Mouse (Mus musculus) monocyte, adult 5-6 weeks (primary cell): ENCODE measurements around the gene Myo1b. TPM values are rescaled to one million over a fixed set of nuclear protein-coding genes. Genes with fewer than 3 reads are reported as not detected.
A peak's percentile ranks its signal among the peaks of the same experiment; 100 is the strongest.

Source experiments
- ATAC-seq: fragments of 153-309, 156-312 bp; replicated peaks from 2 replicates; pipeline ENCODE4 v1.8.0; 2017; ENCODE audit warnings: mild to moderate bottlenecking; ENCODE audit not compliant: low TSS enrichment, insufficient number of reproducible peaks, severe bottlenecking, poor library complexity, low FRiP score
- total RNA-seq: library from RNA; stranded (forward); fragments of 200-1000, 200-491, 200-594 nt; gene quantifications from 3 replicates; pipeline ENCODE4 v1.2.3, GENCODE M21; 2017

Gene Myo1b
- total RNA-seq, 1 experiment from 2014 or later: 3.0 TPM

- ATAC-seq: no peak
Measured at GRCm38 (mm10) chr1:51814854-51815630, 100.8 kb downstream of the Myo1b start.

- ATAC-seq: no peak
Measured at GRCm38 (mm10) chr1:51808847-51809246, 107.0 kb downstream of the Myo1b start.

- no peak for ATAC-seq
Measured at GRCm38 (mm10) chr1:51808228-51808627, 107.6 kb downstream of the Myo1b start.

- peak; percentile 43; the same call in 1 of the 2 replicates for ATAC-seq
Measured at GRCm38 (mm10) chr1:51805040-51805610, 110.7 kb downstream of the Myo1b start.

GRCm38 (mm10) chr1:51804296-51805039 is 111.4 kb downstream of the Myo1b start:
- no peak for ATAC-seq

GRCm38 (mm10) chr1:51798011-51798471 is 117.8 kb downstream of the Myo1b start:
- no peak for ATAC-seq

GRCm38 (mm10) chr1:51795586-51796309 is 120.1 kb downstream of the Myo1b start:
- no peak for ATAC-seq

GRCm38 (mm10) chr1:51789269-51789668 is 126.6 kb downstream of the Myo1b start:
- ATAC-seq: no peak

- ATAC-seq: no peak
Measured at GRCm38 (mm10) chr1:51782091-51782490, 133.8 kb downstream of the Myo1b start.

- no peak for ATAC-seq
Measured at GRCm38 (mm10) chr1:51780357-51780756, 135.5 kb downstream of the Myo1b start.

- no peak for ATAC-seq
Measured at GRCm38 (mm10) chr1:51778241-51778640, 137.6 kb downstream of the Myo1b start.

- no peak for ATAC-seq
Measured at GRCm38 (mm10) chr1:51770504-51770871, 145.4 kb downstream of the Myo1b start.

GRCm38 (mm10) chr1:51769815-51770503 is 145.9 kb downstream of the Myo1b start:
- no peak for ATAC-seq

- no peak for ATAC-seq
Measured at GRCm38 (mm10) chr1:51766271-51766670, 149.6 kb downstream of the Myo1b start.

GRCm38 (mm10) chr1:51765156-51765555 is 150.7 kb downstream of the Myo1b start:
- ATAC-seq: no peak

GRCm38 (mm10) chr1:51759657-51760056 is 156.2 kb downstream of the Myo1b start:
- ATAC-seq: no peak

GRCm38 (mm10) chr1:51758326-51759109 is 157.4 kb downstream of the Myo1b start:
- ATAC-seq: no peak

GRCm38 (mm10) chr1:51753621-51754020 is 162.2 kb downstream of the Myo1b start:
- no peak for ATAC-seq
